Mouse (Mus musculus) forebrain, embryonic 10.5 days (tissue): ENCODE measurements at regions not wholly inside any gene's neighbourhood (a gene's known extent, or its start where the extent isn't known, plus 50 kb on each side); places are given as distances from the start of the nearest gene placed in this dataset. TPM values are rescaled to one million over a fixed set of nuclear protein-coding genes. Genes with fewer than 3 reads are reported as not detected.
"Not testable (repeated sequence)": the region's sequence is repeated elsewhere in the genome, so short reads cannot be mapped to it uniquely, and the experiment has no call there.

Source experiments
- DNase-seq: peaks from one replicate; pipeline ENCODE4 v3.0.0-alpha.2; 2017; ENCODE audit warnings: low spot score; ENCODE audit errors: extremely low spot score
- H3K27ac ChIP-seq: fragments of 300-500 bp; sonication (generic); 2 replicates; pipeline ENCODE4 v1.5.1; 2016; ENCODE audit warnings: mild to moderate bottlenecking
- H3K27me3 ChIP-seq: fragments of 300-500 bp; sonication (generic); 2 replicates; pipeline ENCODE4 v1.6.1; 2016; ENCODE audit warnings: mild to moderate bottlenecking; ENCODE audit not compliant: poor library complexity, severe bottlenecking
- H3K36me3 ChIP-seq: fragments of 300-500 bp; sonication (generic); replicated peaks from 2 replicates; pipeline ENCODE4 v1.6.1; 2016; ENCODE audit warnings: mild to moderate bottlenecking, moderate library complexity
- H3K4me1 ChIP-seq: fragments of 300-500 bp; sonication (generic); 2 replicates; pipeline ENCODE4 v1.6.1; 2016
- H3K4me3 ChIP-seq: fragments of 300-500 bp; sonication (generic); 2 replicates; pipeline ENCODE4 v1.5.1; 2016; ENCODE audit warnings: mild to moderate bottlenecking, moderate library complexity
- H3K9me3 ChIP-seq: fragments of 300-500 bp; sonication (generic); 2 replicates; pipeline ENCODE4 v1.6.1; 2016; ENCODE audit warnings: mild to moderate bottlenecking, moderate library complexity
- WGBS: fragments of 180-500 bp; shearing (Covaris S2); methylation state at CpG from one replicate; pipeline ENCODE4 v1.1.7; 2016; 5-methylcytosine and 5-hydroxymethylcytosine counted together
- microRNA-seq: library from miRNA; unstranded; fragments of <30 nt; microRNA quantifications from one replicate; pipeline ENCODE4, GENCODE M21; 2017

DNA sequence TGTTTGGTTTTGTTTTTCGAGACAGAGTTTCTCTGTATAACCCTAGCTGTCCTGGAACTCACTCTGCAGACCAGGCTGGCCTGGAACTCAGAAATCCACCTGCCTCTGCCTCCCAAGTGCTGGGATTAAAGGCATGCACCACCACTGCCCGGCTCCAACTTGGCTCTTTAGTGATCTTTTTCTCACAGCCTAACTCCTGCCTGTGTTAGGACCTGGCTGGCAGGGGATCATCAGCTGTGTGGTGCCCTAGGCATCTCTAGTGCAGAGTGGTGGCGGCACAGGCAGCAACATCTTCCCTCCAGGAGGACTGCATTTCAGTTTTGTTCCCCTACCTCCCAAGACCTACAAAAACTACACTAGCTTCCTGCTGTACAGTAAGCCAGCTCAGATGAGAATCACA lies 54.4 kb upstream of the Spon1 start:
- H3K4me3 ChIP-seq, H3K36me3 ChIP-seq, H3K27ac ChIP-seq, DNase-seq, H3K27me3 ChIP-seq, H3K9me3 ChIP-seq: not testable (repeated sequence)
- H3K4me1 ChIP-seq, result peaks cover 15% of the 10 kb centered on the region
- 83% methylated on average over 3 of the region's 3 CpGs for WGBS

Small RNA genes in the stretch of these regions (microRNA-seq; reads per million reads assigned to microRNA genes)
- gene Gm23700, result not detected
